In genomic region chr17:30435478-30435877, GRCm38 (mm10) we compare ENCODE assay signal across 18 mouse cellular contexts.
DNase-seq lines count a peak whose midpoint lies in the region; ATAC-seq lines count a peak whose summit lies in the region.
"Had no signal": no experiment of that assay in that cellular context is flagged by ENCODE, and none has a peak within 500 bp of the region (broad histone marks: within the 10 kb centered on the region; RNA-seq: fewer than 3 reads in every experiment).

No protein-coding gene starts in this region.

- H3K4me3 ChIP-seq in forebrain, embryonic 16.5 days (replicated peaks; ENCODE audit: low read length) = no peak overlapping the region
- H3K4me3 ChIP-seq in forebrain, embryonic 14.5 days (ENCODE audit: low read depth, low read length) = no peak overlapping the region
- no peak overlapping the region for H3K4me3 ChIP-seq in limb, embryonic 12.5 days (replicated peaks)
- no peak overlapping the region for H3K4me3 ChIP-seq in limb, embryonic 10.5 days
- H3K4me3 ChIP-seq: embryonic facial prominence, embryonic 12.5 days; forebrain, embryonic 12.5 days; gastrocnemius, adult 2 months; heart, embryonic 13.5 days had no signal

- no peak for DNase-seq in forebrain, embryonic 14.5 days (ENCODE audit: low spot score)
- DNase-seq in limb, embryonic 10.5 days (ENCODE audit: low spot score) = no peak
- peak; percentile 51 for DNase-seq in lung, postnatal 10 days
- no peak for DNase-seq in lung, postnatal 36 days
- DNase-seq in forelimb bud, embryonic 11.5 days (ENCODE audit: low read depth, low spot score) = peak; percentile 41
- DNase-seq: adrenal gland, postnatal 10 days; cerebellum, adult 11-12 months; cerebellum, adult 9-10 months; cerebellum, postnatal 25 days; gastrocnemius, adult 2 months; gastrocnemius, postnatal 25 days; heart, postnatal 36 days had no signal

- 0 out of 2 replicates have a peak overlapping the region, but pooled peaks have one; percentile 22 for H3K27ac ChIP-seq in forebrain, embryonic 16.5 days (ENCODE audit: low read length)
- H3K27ac ChIP-seq in forebrain, embryonic 14.5 days (ENCODE audit: low read depth, low read length) = no peak overlapping the region
- H3K27ac ChIP-seq in limb, embryonic 12.5 days = 0 out of 2 replicates have a peak overlapping the region, but pooled peaks have one; percentile 31
- no peak overlapping the region; the same call in 1 of the 2 replicates for H3K27ac ChIP-seq in limb, embryonic 10.5 days
- H3K27ac ChIP-seq: embryonic facial prominence, embryonic 12.5 days; forebrain, embryonic 12.5 days; gastrocnemius, adult 2 months; heart, embryonic 13.5 days had no signal

- peaks cover 14% of the 10 kb centered on the region for H3K4me1 ChIP-seq in forebrain, embryonic 16.5 days (replicated peaks; ENCODE audit: control insufficient read depth, insufficient read depth, low read length)
- H3K4me1 ChIP-seq in forebrain, embryonic 14.5 days (ENCODE audit: control insufficient read depth, insufficient read depth, low read length) = peaks cover 14% of the 10 kb centered on the region
- peaks cover 19% of the 10 kb centered on the region for H3K4me1 ChIP-seq in limb, embryonic 12.5 days (replicated peaks)
- peaks cover 20% of the 10 kb centered on the region for H3K4me1 ChIP-seq in limb, embryonic 10.5 days
- H3K4me1 ChIP-seq: embryonic facial prominence, embryonic 12.5 days had no signal

- no peak overlapping the region for H3K9ac ChIP-seq in forebrain, embryonic 16.5 days (replicated peaks; ENCODE audit: low read depth, low read length)
- no peak overlapping the region for H3K9ac ChIP-seq in forebrain, embryonic 14.5 days (ENCODE audit: low read length)
- no peak overlapping the region for H3K9ac ChIP-seq in limb, embryonic 12.5 days (replicated peaks)
- H3K9ac ChIP-seq: embryonic facial prominence, embryonic 12.5 days; forebrain, embryonic 12.5 days; heart, embryonic 13.5 days had no signal

- WGBS in forebrain, embryonic 16.5 days = 24% methylated on average over 7 of the region's 7 CpGs
- WGBS in forebrain, embryonic 14.5 days = 35% methylated on average over 7 of the region's 7 CpGs
- 61% methylated on average over 7 of the region's 7 CpGs for WGBS in limb, embryonic 12.5 days
- WGBS in limb, embryonic 10.5 days = 56% methylated on average over 7 of the region's 7 CpGs

- ATAC-seq in forebrain, embryonic 16.5 days = no peak
- no peak for ATAC-seq in forebrain, embryonic 14.5 days
- no peak for ATAC-seq in limb, embryonic 12.5 days (ENCODE audit: insufficient number of reproducible peaks, insufficient read depth, low FRiP score, low TSS enrichment, low read depth)
- ATAC-seq: hindbrain, embryonic 16.5 days had no signal

- no peaks in the 10 kb centered on the region for H3K27me3 ChIP-seq in forebrain, embryonic 16.5 days (replicated peaks; ENCODE audit: control insufficient read depth, insufficient read depth, low read length)
- H3K27me3 ChIP-seq in forebrain, embryonic 14.5 days (replicated peaks; ENCODE audit: control insufficient read depth, insufficient read depth, low read length) = no peaks in the 10 kb centered on the region
- H3K27me3 ChIP-seq in limb, embryonic 12.5 days = no peaks in the 10 kb centered on the region
- no peaks in the 10 kb centered on the region for H3K27me3 ChIP-seq in limb, embryonic 10.5 days (ENCODE audit: low read depth, poor library complexity, severe bottlenecking)
- H3K27me3 ChIP-seq: embryonic facial prominence, embryonic 12.5 days; forebrain, embryonic 12.5 days; heart, embryonic 13.5 days had no signal

- no peaks in the 10 kb centered on the region for H3K9me3 ChIP-seq in forebrain, embryonic 16.5 days (ENCODE audit: control insufficient read depth, low read length)
- H3K9me3 ChIP-seq in forebrain, embryonic 14.5 days (replicated peaks; ENCODE audit: control insufficient read depth, low read length) = no peaks in the 10 kb centered on the region
- H3K9me3 ChIP-seq in limb, embryonic 12.5 days = no peaks in the 10 kb centered on the region
- no peaks in the 10 kb centered on the region for H3K9me3 ChIP-seq in limb, embryonic 10.5 days (replicated peaks)
- H3K9me3 ChIP-seq: embryonic facial prominence, embryonic 12.5 days; forebrain, embryonic 12.5 days; heart, embryonic 13.5 days had no signal

- H3K36me3 ChIP-seq in forebrain, embryonic 16.5 days (ENCODE audit: control insufficient read depth, insufficient read depth) = no peaks in the 10 kb centered on the region
- no peaks in the 10 kb centered on the region for H3K36me3 ChIP-seq in forebrain, embryonic 14.5 days (ENCODE audit: control insufficient read depth, insufficient read depth, low read length)
- H3K36me3 ChIP-seq in limb, embryonic 12.5 days = no peaks in the 10 kb centered on the region
- H3K36me3 ChIP-seq in limb, embryonic 10.5 days = no peaks in the 10 kb centered on the region
- H3K36me3 ChIP-seq: embryonic facial prominence, embryonic 12.5 days; forebrain, embryonic 12.5 days had no signal

- H3K4me2 ChIP-seq in forebrain, embryonic 16.5 days (ENCODE audit: low read length) = no peak overlapping the region
- H3K4me2 ChIP-seq in forebrain, embryonic 14.5 days (ENCODE audit: low read length) = no peak overlapping the region
- no peak overlapping the region for H3K4me2 ChIP-seq in limb, embryonic 12.5 days
- H3K4me2 ChIP-seq: embryonic facial prominence, embryonic 12.5 days; forebrain, embryonic 12.5 days; heart, embryonic 13.5 days had no signal

Comparison
In these comparisons a context has a peak if more than half of its experiments do, and no peak if none do; other contexts are left out.
1. H3K27ac ChIP-seq: peak in forebrain, embryonic 16.5 days (single experiment) and limb, embryonic 12.5 days (single experiment); none in forebrain, embryonic 14.5 days (single experiment) and limb, embryonic 10.5 days (single experiment).
2. DNase-seq: peak in lung, postnatal 10 days (single experiment) and forelimb bud, embryonic 11.5 days (single experiment); none in forebrain, embryonic 14.5 days (single experiment), limb, embryonic 10.5 days (single experiment) and lung, postnatal 36 days (single experiment).